Mouse (Mus musculus): ENCODE measurements around the gene Mapkapk5. TPM values are rescaled to one million over a fixed set of nuclear protein-coding genes. Genes with fewer than 3 reads are reported as not detected.

Gene Mapkapk5
- polyA plus RNA-seq (2014; fragmentation: Nextera tagmentation; extraction: Ambion mirVana) = 61.8 and 66.5 TPM in 2 replicates

DNA sequence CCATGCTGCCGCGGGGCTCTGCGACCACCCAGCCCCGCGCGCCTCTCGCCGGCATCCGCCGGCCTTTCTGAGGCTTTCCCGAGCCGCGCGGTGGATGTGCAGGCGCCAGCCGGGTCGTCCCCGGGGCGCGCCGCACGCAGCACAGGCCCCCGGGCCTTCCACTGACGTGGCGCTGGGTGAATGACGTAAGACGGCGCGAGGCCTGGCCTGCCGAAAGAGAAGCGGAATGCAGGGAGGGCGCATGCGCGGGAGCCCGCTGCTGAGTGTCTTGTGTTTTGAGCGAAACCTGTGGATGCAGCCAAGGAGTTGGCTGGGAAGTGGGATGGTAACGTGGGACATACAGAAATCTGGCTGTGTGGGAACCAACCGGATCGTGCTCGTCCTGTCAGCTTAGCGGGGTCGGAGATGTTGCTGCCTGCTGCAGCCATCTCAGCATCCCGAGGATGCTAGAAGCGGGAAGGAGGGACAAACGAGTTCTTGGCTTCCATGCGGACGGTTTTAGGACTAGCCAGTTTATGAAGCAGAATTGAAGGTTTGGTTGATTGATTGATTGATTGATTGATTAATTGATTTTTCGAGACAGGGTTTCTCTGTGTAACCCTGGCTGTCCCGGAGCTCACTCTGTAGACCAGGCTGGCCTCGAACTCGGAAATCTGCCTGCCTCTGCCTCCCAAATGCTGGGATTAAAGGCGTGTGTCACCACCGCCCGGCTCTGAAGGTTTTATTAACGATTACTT lies at the start of gene Mapkapk5:
Gene Mapkapk5, minus strand, starts transcription at position 113 of the 737 bp plus-strand sequence.
- H3K4me3 ChIP-seq (ENCODE audit: low read depth, low read length) = peak within 1 kb of the TSS; percentile 100
- H3K27me3 ChIP-seq (ENCODE audit: control insufficient read depth, insufficient read depth, low read length) = no peaks in the 10 kb centered on the region
- H3K4me2 ChIP-seq (replicated peaks; ENCODE audit: low read depth, low read length) = peak within 1 kb of the TSS; percentile 83
- peak within 1 kb of the TSS; percentile 96 for H3K27ac ChIP-seq (ENCODE audit: low read depth, low read length)
- no peaks in the 10 kb centered on the region for H3K36me3 ChIP-seq (ENCODE audit: control insufficient read depth, insufficient read depth, low read length)
- WGBS = 3% methylated on average over 39 of the region's 55 CpGs
- DNase-seq (ENCODE audit: low spot score) = peak; percentile 99
- no peaks in the 10 kb centered on the region for H3K9me3 ChIP-seq (ENCODE audit: control insufficient read depth, low read length)
- H3K4me1 ChIP-seq (replicated peaks; ENCODE audit: control insufficient read depth, insufficient read depth, low read length) = peaks cover 4% of the 10 kb centered on the region; the same call in 1 of the 2 replicates
- peak; percentile 96 for ATAC-seq (ENCODE audit: low FRiP score)
- peak within 1 kb of the TSS; percentile 90 for H3K9ac ChIP-seq (ENCODE audit: low read depth, low read length)

DNA sequence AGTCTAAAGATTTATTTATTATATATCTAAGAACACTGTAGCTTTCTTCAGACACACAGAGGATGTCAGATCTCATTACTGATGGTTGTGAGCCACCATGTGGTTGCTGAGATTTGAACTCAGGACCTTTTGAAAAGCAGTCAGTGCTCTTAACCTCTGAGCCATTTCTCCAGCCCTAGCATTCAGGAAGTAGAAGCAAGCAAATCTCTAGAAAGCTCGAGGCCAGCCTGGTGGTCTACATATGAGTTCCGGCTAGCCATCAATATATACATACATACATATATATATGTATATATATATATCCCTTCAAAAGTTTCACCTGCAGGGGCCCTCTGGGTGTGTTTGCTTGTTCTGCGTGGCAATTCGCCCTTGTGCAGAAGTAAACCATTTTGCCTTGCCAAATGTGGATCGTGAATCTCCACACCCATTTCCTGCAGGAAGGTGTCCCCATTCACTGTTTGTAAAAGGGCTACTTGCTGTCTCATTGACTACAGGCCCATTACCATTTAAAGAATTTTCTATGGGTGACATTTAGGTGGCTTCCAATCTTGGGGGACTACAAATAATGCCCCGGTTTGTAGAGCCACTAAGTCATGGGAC lies 49.1 kb upstream of the Mapkapk5 start:
- ATAC-seq (ENCODE audit: low FRiP score) (no peak), DNase-seq (ENCODE audit: low spot score) (no peak)
- Histone ChIP-seq H3K36me3 (ENCODE audit: control insufficient read depth, insufficient read depth, low read length) (no peaks in the 10 kb centered on the region), H3K9ac (ENCODE audit: low read depth, low read length) (no peak overlapping the region), H3K27me3 (ENCODE audit: control insufficient read depth, insufficient read depth, low read length) (no peaks in the 10 kb centered on the region), H3K27ac (ENCODE audit: low read depth, low read length) (no peak overlapping the region), H3K4me2 (replicated peaks; ENCODE audit: low read depth, low read length) (no peak overlapping the region; the same call in 1 of the 2 replicates), H3K4me1 (replicated peaks; ENCODE audit: control insufficient read depth, insufficient read depth, low read length) (no peaks in the 10 kb centered on the region), H3K9me3 (ENCODE audit: control insufficient read depth, low read length) (no peaks in the 10 kb centered on the region), H3K4me3 (ENCODE audit: low read depth, low read length) (no peak overlapping the region)
- 85% methylated on average over 6 of the region's 6 CpGs for WGBS

DNA sequence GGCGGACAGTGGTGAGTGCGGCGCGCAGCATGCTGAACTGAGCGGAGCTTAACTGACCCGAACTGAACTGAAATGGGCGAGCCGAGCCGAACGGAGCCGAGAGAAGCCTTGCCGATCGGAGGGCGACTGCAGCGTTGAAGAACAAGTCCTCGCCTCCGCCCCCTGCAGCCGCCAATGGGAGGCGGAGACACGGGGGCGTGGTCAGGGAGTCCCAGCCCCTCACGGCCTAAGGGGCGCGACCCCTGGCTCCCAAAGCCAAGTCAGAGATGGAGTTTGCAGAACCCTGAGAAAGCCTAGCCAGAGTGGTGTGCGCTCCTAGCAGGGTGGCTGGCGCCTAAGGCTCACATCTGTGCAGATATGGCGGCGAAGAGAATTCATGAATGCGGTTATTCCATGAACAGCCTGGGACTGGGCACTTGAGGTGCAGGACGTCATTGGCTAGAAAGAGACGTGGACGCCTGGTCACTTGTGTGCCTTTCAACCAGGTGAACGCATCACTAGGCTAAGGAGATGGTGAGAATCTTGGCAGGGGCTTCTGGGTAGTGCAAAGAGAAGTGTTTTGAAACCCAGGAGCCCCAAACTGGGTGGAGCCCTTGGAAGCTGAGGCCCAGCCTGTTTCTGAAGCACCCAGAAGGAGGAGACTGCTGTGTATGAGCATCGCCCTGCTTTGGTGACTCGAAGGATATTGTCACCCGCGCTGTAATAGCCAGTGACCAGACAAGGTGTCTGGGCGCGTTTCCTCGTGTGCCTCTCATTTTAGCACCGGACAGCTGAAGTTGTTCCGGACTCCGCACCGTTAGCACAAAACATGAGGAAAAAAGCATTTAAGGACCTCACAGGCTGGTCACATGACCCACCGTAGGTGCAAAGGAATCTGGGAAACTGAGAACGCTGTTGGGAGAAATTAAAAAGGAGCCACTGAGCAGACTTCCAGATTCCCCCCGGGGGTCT lies 48.0 kb upstream of the Mapkapk5 start, which contains the start of gene Aldh2:
Gene Aldh2, minus strand, starts transcription at position 374 of the 951 bp plus-strand sequence.
- 5% methylated on average over 46 of the region's 47 CpGs for WGBS
- Histone ChIP-seq H3K36me3 (ENCODE audit: control insufficient read depth, insufficient read depth, low read length) (no peaks in the 10 kb centered on the region), H3K4me1 (replicated peaks; ENCODE audit: control insufficient read depth, insufficient read depth, low read length) (no peaks in the 10 kb centered on the region), H3K4me3 (ENCODE audit: low read depth, low read length) (peak within 1 kb of the TSS; percentile 70), H3K27ac (ENCODE audit: low read depth, low read length) (peak within 1 kb of the TSS; percentile 58; the same call in 1 of the 2 replicates), H3K9me3 (ENCODE audit: control insufficient read depth, low read length) (no peaks in the 10 kb centered on the region), H3K9ac (ENCODE audit: low read depth, low read length) (peak within 1 kb of the TSS; percentile 75), H3K27me3 (ENCODE audit: control insufficient read depth, insufficient read depth, low read length) (no peaks in the 10 kb centered on the region), H3K4me2 (replicated peaks; ENCODE audit: low read depth, low read length) (peak within 1 kb of the TSS; percentile 99)
- DNase-seq (ENCODE audit: low spot score) (peak; percentile 87), ATAC-seq (ENCODE audit: low FRiP score) (peak; percentile 83)

DNA sequence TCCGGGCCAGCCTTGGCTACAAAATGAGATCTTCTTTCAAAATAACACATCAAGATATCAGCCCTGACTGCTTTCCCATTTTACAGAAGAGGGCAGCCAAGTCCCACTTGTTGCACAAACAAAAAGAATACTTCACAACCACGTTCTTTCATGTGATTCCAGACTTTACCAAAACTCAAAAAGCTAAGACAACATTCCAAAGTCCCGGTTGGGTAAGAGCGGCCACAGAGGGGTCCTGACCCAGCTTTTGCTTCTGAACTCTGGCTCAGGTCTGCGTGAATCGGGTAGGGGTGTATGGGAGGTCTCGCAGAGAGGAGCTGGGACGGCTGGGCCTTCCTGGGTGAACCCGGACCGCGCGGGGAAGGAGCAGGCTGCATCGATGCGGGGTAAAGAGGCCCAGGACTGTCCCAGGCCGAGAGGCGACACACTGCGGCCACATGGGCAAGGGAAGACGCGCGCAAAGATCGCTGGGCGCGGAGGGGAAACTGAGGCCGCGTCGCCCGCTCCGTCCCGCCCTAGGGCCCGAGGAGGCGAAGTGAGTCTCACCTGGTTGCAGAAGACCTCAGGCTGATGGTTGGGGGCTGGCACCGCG lies 47.2 kb upstream of the Mapkapk5 start:
- H3K4me3 ChIP-seq (ENCODE audit: low read depth, low read length) = peak overlapping the region; percentile 70
- H3K9me3 ChIP-seq (ENCODE audit: control insufficient read depth, low read length) = no peaks in the 10 kb centered on the region
- no peaks in the 10 kb centered on the region for H3K36me3 ChIP-seq (ENCODE audit: control insufficient read depth, insufficient read depth, low read length)
- H3K4me2 ChIP-seq (replicated peaks; ENCODE audit: low read depth, low read length) = peak overlapping the region; percentile 99
- H3K4me1 ChIP-seq (replicated peaks; ENCODE audit: control insufficient read depth, insufficient read depth, low read length) = no peaks in the 10 kb centered on the region
- no peaks in the 10 kb centered on the region for H3K27me3 ChIP-seq (ENCODE audit: control insufficient read depth, insufficient read depth, low read length)
- DNase-seq (ENCODE audit: low spot score) (no peak), ATAC-seq (ENCODE audit: low FRiP score) (peak; percentile 43)
- no peak overlapping the region for H3K27ac ChIP-seq (ENCODE audit: low read depth, low read length)
- H3K9ac ChIP-seq (ENCODE audit: low read depth, low read length) = peak overlapping the region; percentile 75
- WGBS = 6% methylated on average over 27 of the region's 33 CpGs

DNA sequence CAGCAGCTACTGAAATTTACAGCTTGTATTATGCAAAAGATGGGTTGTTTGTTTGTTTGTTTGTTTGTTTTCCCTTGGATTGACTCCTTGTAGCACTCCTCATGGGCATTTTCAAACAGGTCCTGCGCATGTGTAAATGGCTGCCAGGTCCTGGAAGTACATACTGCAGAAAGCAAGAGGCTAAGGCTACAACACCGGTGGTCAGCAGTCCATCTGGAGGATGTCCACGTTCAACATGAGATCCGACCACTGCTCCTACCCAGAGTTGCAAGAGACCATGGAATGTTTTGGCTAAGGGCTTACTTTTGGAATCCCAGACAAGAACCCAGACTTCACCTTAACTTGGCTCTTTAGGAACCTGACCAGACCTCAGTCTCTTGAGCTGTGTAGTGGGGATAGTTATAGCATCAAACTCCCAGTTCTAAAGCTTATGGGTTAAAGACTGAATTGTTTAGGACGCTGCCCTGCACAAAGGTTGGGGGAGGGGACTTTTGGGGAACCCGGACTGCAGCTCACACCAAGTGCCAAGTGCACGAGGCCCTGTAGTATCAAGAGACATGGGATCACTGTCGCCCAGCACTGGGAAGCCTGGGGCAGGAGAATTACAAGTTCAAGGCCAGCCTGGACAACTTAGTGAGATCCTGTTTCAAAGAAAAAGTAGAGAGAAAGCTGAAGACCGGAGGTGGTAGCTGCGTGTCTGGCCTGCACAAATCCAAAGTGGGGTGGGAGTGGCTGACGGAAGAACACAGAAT lies 46.5 kb upstream of the Mapkapk5 start:
- no peaks in the 10 kb centered on the region for H3K9me3 ChIP-seq (ENCODE audit: control insufficient read depth, low read length)
- ATAC-seq (ENCODE audit: low FRiP score) (no peak), DNase-seq (ENCODE audit: low spot score) (no peak)
- H3K27me3 ChIP-seq (ENCODE audit: control insufficient read depth, insufficient read depth, low read length) = no peaks in the 10 kb centered on the region
- H3K4me2 ChIP-seq (replicated peaks; ENCODE audit: low read depth, low read length) = peak overlapping the region; percentile 99; the same call in 1 of the 2 replicates
- no peaks in the 10 kb centered on the region for H3K4me1 ChIP-seq (replicated peaks; ENCODE audit: control insufficient read depth, insufficient read depth, low read length)
- no peak overlapping the region for H3K27ac ChIP-seq (ENCODE audit: low read depth, low read length)
- no peak overlapping the region for H3K9ac ChIP-seq (ENCODE audit: low read depth, low read length)
- 62% methylated on average over 11 of the region's 11 CpGs for WGBS
- no peaks in the 10 kb centered on the region for H3K36me3 ChIP-seq (ENCODE audit: control insufficient read depth, insufficient read depth, low read length)
- peak overlapping the region; percentile 70; the same call in 1 of the 2 replicates for H3K4me3 ChIP-seq (ENCODE audit: low read depth, low read length)

DNA sequence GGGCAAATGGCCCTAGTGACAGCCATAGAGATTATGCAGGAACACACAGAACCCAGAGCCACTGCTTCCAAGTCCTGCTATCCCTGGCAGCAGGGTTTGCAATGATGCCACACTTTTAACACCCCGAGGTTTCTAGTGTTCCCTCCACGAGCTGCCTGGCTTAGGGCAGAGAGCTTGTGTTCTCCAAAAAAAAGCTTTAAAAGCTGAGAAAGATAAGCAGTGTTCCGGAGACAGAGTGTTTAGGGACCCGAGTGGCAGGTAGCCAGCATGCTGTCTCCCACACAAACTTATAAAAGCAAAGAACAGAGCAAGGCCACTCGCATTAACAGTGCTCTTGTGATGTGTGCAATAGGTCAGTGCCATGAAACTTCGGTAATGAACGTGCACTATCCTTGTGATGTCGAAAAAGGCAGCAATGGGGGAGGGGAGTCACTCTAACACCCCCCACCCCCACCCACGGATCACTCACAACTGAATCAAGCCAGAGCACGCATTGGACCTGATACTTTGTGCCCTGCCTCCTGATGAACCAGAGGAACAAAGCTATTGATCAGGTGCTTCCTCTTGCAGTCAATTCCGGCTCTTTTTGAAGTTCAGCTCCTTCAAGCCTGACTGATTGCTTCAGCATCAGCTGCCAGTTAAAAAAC lies 45.8 kb upstream of the Mapkapk5 start:
- DNase-seq (ENCODE audit: low spot score) (no peak), ATAC-seq (ENCODE audit: low FRiP score) (no peak)
- H3K4me2 ChIP-seq (replicated peaks; ENCODE audit: low read depth, low read length) = no peak overlapping the region
- no peaks in the 10 kb centered on the region for H3K4me1 ChIP-seq (replicated peaks; ENCODE audit: control insufficient read depth, insufficient read depth, low read length)
- no peak overlapping the region for H3K4me3 ChIP-seq (ENCODE audit: low read depth, low read length)
- no peaks in the 10 kb centered on the region for H3K9me3 ChIP-seq (ENCODE audit: control insufficient read depth, low read length)
- WGBS = 86% methylated on average over 11 of the region's 11 CpGs
- H3K27me3 ChIP-seq (ENCODE audit: control insufficient read depth, insufficient read depth, low read length) = no peaks in the 10 kb centered on the region
- no peak overlapping the region for H3K9ac ChIP-seq (ENCODE audit: low read depth, low read length)
- no peaks in the 10 kb centered on the region for H3K36me3 ChIP-seq (ENCODE audit: control insufficient read depth, insufficient read depth, low read length)
- no peak overlapping the region for H3K27ac ChIP-seq (ENCODE audit: low read depth, low read length)

DNA sequence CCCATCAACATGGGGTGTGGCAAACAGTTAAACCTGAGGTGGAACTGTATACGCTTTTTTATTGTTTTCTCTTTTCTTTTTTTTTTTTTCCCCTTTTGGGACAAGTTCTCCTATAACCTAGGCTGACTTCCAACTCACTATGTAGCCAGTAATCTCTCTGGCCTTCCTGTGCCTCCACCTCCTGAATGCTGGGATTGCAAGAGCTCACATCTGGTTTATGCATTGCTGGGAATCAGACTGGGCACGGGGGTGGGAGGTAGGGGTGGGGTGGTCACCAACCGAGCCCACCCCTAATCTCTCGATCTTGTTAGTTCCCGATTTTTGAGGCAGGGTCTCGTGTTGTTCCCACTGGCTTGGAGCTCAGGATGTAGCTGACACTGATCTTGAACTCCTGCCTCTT lies 44.2 kb upstream of the Mapkapk5 start:
- Histone ChIP-seq H3K4me3 (ENCODE audit: low read depth, low read length) (no peak overlapping the region), H3K4me2 (replicated peaks; ENCODE audit: low read depth, low read length) (no peak overlapping the region), H3K9me3 (ENCODE audit: control insufficient read depth, low read length) (no peaks in the 10 kb centered on the region), H3K27ac (ENCODE audit: low read depth, low read length) (no peak overlapping the region), H3K4me1 (replicated peaks; ENCODE audit: control insufficient read depth, insufficient read depth, low read length) (no peaks in the 10 kb centered on the region), H3K27me3 (ENCODE audit: control insufficient read depth, insufficient read depth, low read length) (no peaks in the 10 kb centered on the region), H3K9ac (ENCODE audit: low read depth, low read length) (no peak overlapping the region), H3K36me3 (ENCODE audit: control insufficient read depth, insufficient read depth, low read length) (no peaks in the 10 kb centered on the region)
- ATAC-seq (ENCODE audit: low FRiP score) (no peak), DNase-seq (ENCODE audit: low spot score) (no peak)
- 81% methylated on average over 6 of the region's 6 CpGs for WGBS
